Mouse (Mus musculus) testis, adult 2 months (tissue): ENCODE data around the gene Trh. TPM values are rescaled to one million over a fixed set of nuclear protein-coding genes. Genes with fewer than 3 reads are reported as not detected.
A peak's percentile ranks its signal among the peaks of the same experiment; 100 is the strongest.

ENCODE experiments used
- H3K27ac ChIP-seq: fragments of 200-500 bp; 2 replicates; pipeline ENCODE4 v1.5.1; 2012; ENCODE audit warnings: low read depth, low read length; ENCODE audit not compliant: control insufficient read depth, insufficient read depth
- H3K27me3 ChIP-seq: fragments of 200-500 bp; 2 replicates; pipeline ENCODE4 v1.6.1; 2012; ENCODE audit warnings: mild to moderate bottlenecking, low read length, moderate library complexity; ENCODE audit not compliant: control insufficient read depth, insufficient read depth
- H3K36me3 ChIP-seq: fragments of 200-500 bp; 2 replicates; pipeline ENCODE4 v1.6.1; 2012; ENCODE audit warnings: mild to moderate bottlenecking, low read length; ENCODE audit not compliant: control insufficient read depth, insufficient read depth
- H3K4me1 ChIP-seq: fragments of 200-500 bp; 2 replicates; pipeline ENCODE4 v1.6.1; 2012; ENCODE audit warnings: low read length; ENCODE audit not compliant: control insufficient read depth, insufficient read depth
- H3K4me3 ChIP-seq: fragments of 200-500 bp; 2 replicates; pipeline ENCODE4 v1.5.1; 2012; ENCODE audit warnings: low read depth, mild to moderate bottlenecking, low read length, moderate library complexity, mixed read lengths; ENCODE audit not compliant: control insufficient read depth
- CTCF ChIP-seq: fragments of 200-500 bp; IDR thresholded peaks from 2 replicates; pipeline ENCODE4 v1.5.1; 2012; ENCODE audit warnings: low read depth, mild to moderate bottlenecking, inconsistent platforms, low read length, moderate library complexity; ENCODE audit not compliant: control insufficient read depth, insufficient read depth, insufficient replicate concordance
- POLR2A ChIP-seq: fragments of 200-500 bp; IDR thresholded peaks from 2 replicates; pipeline ENCODE4 v1.6.1; 2012; ENCODE audit warnings: low read depth, mild to moderate bottlenecking, inconsistent platforms, low read length, moderate library complexity; ENCODE audit not compliant: control insufficient read depth
- polyA plus RNA-seq: library from polyadenylated mRNA; depleted of rRNA; stranded (reverse); fragments of >200 nt; gene quantifications from 2 replicates; pipeline ENCODE4 v1.2.3, GENCODE M21; 2012; rRNA removed

Trh gene
- polyA plus RNA-seq, 1 experiment, result 4.8 TPM

GRCm38 (mm10) chr6:92222021-92222420, 22.4 kb downstream of the Trh start:
- no peaks in the 10 kb centered on the region for H3K27me3 ChIP-seq
- H3K4me1 ChIP-seq, result no peaks in the 10 kb centered on the region
- no peak overlapping the region for H3K27ac ChIP-seq
- H3K4me3 ChIP-seq, result no peak overlapping the region
- no peak for TF ChIP-seq CTCF
- no peak for TF ChIP-seq POLR2A
- no peaks in the 10 kb centered on the region; the same call in 1 of the 2 replicates for H3K36me3 ChIP-seq

- no peaks in the 10 kb centered on the region for H3K27me3 ChIP-seq
- H3K4me1 ChIP-seq, result no peaks in the 10 kb centered on the region
- no peaks in the 10 kb centered on the region; the same call in 1 of the 2 replicates for H3K36me3 ChIP-seq
- H3K27ac ChIP-seq, result no peak overlapping the region
- TF ChIP-seq CTCF, result no peak
- TF ChIP-seq POLR2A, result no peak
- no peak overlapping the region for H3K4me3 ChIP-seq
Measured at GRCm38 (mm10) chr6:92221604-92222003, 22.8 kb downstream of the Trh start.

- no peak overlapping the region for H3K4me3 ChIP-seq
- H3K4me1 ChIP-seq, result no peaks in the 10 kb centered on the region
- no peak for TF ChIP-seq POLR2A
- 0 out of 2 replicates have a peak, but pooled peaks have one; percentile 12 for TF ChIP-seq CTCF
- H3K27ac ChIP-seq, result no peak overlapping the region
- no peaks in the 10 kb centered on the region for H3K27me3 ChIP-seq
- H3K36me3 ChIP-seq, result no peaks in the 10 kb centered on the region; the same call in 1 of the 2 replicates
Measured at GRCm38 (mm10) chr6:92219445-92219844, 25.0 kb downstream of the Trh start.

- Histone ChIP-seq H3K27ac (peak within 1 kb of the TSS; percentile 92), H3K27me3 (no peaks in the 10 kb centered on the region), H3K4me1 (peaks cover 3% of the 10 kb centered on the region; the same call in 1 of the 2 replicates), H3K36me3 (no peaks in the 10 kb centered on the region; the same call in 1 of the 2 replicates), H3K4me3 (peak within 1 kb of the TSS; percentile 94)
- TF ChIP-seq CTCF, result no peak
- TF ChIP-seq POLR2A, result peak; percentile 88
Measured at GRCm38 (mm10) chr6:92214773-92215449, 29.5 kb downstream of the Trh start, which contains the start of gene Rbsn. TSS of gene Rbsn (minus strand) at chr6:92214925.

GRCm38 (mm10) chr6:92214055-92214772, 30.2 kb downstream of the Trh start:
- Histone ChIP-seq H3K27ac (peak overlapping the region; percentile 92), H3K36me3 (no peaks in the 10 kb centered on the region; the same call in 1 of the 2 replicates), H3K4me1 (peaks cover 3% of the 10 kb centered on the region; the same call in 1 of the 2 replicates), H3K4me3 (peak overlapping the region; percentile 94), H3K27me3 (no peaks in the 10 kb centered on the region)
- TF ChIP-seq CTCF, result no peak
- no peak for TF ChIP-seq POLR2A

GRCm38 (mm10) chr6:92199414-92199813, 45.0 kb downstream of the Trh start:
- TF ChIP-seq POLR2A (no peak), CTCF (no peak)
- Histone ChIP-seq H3K36me3 (peaks cover 1% of the 10 kb centered on the region), H3K27me3 (no peaks in the 10 kb centered on the region), H3K4me1 (no peaks in the 10 kb centered on the region), H3K4me3 (no peak overlapping the region), H3K27ac (no peak overlapping the region)

Other genes starting within 250 kb of the Trh start
- gene Nr2c2, start 153.3 kb downstream of the Trh start, polyA plus RNA-seq, result 15.6 and 22.4 TPM in 2 replicates
- 12.2 and 14.3 TPM in 2 replicates for gene Mrps25, start 60.6 kb downstream of the Trh start, polyA plus RNA-seq
- gene Rbsn, start 29.7 kb downstream of the Trh start, polyA plus RNA-seq, result 4.6 and 5.8 TPM in 2 replicates